ENCODE assay signal across 8 mouse cellular contexts in genomic region chr2:70661715-70662495, GRCm38 (mm10). TPM values are rescaled to one million over a fixed set of nuclear protein-coding genes. Genes with fewer than 3 reads are reported as not detected.
A peak's percentile ranks its signal among the peaks of the same experiment; 100 is the strongest.
DNase-seq lines count a peak whose midpoint lies in the region; ATAC-seq lines count a peak whose summit lies in the region.

Gm26558 (minus strand) TSS chr2:70662108.

- no peaks in the 10 kb centered on the region for H3K36me3 ChIP-seq in embryonic facial prominence, embryonic 11.5 days (replicated peaks; ENCODE audit: control insufficient read depth, insufficient read depth, low read depth, low read length)
- no peaks in the 10 kb centered on the region for H3K36me3 ChIP-seq in hindbrain, embryonic 15.5 days
- peaks cover 13% of the 10 kb centered on the region; the same call in 1 of the 2 replicates for H3K36me3 ChIP-seq in lung, embryonic 15.5 days
- no peaks in the 10 kb centered on the region for H3K36me3 ChIP-seq in stomach, embryonic 15.5 days

- H3K9me3 ChIP-seq in embryonic facial prominence, embryonic 11.5 days (replicated peaks; ENCODE audit: control insufficient read depth, low read length) = no peaks in the 10 kb centered on the region
- H3K9me3 ChIP-seq in hindbrain, embryonic 15.5 days = no peaks in the 10 kb centered on the region
- H3K9me3 ChIP-seq in lung, embryonic 15.5 days = no peaks in the 10 kb centered on the region
- no peaks in the 10 kb centered on the region for H3K9me3 ChIP-seq in stomach, embryonic 15.5 days

- peak within 1 kb of the TSS; percentile 96 for H3K9ac ChIP-seq in embryonic facial prominence, embryonic 11.5 days (replicated peaks; ENCODE audit: low read length)
- H3K9ac ChIP-seq in hindbrain, embryonic 15.5 days = peak within 1 kb of the TSS; percentile 96
- peak within 1 kb of the TSS; percentile 88 for H3K9ac ChIP-seq in lung, embryonic 15.5 days
- H3K9ac ChIP-seq in stomach, embryonic 15.5 days = peak within 1 kb of the TSS; percentile 98

- intact Hi-C loops in left cerebral cortex, postnatal 10 days (cut with DNase I) = loop anchor here (5.0 kb wide), 1 partner anchor 95 kb away; no protein-coding TSS in a partner anchor

- WGBS in embryonic facial prominence, embryonic 11.5 days = under 1% methylated on average over 52 of the region's 54 CpGs
- under 1% methylated on average over 45 of the region's 54 CpGs for WGBS in hindbrain, embryonic 15.5 days
- under 1% methylated on average over 54 of the region's 54 CpGs for WGBS in lung, embryonic 15.5 days
- WGBS in stomach, embryonic 15.5 days = under 1% methylated on average over 42 of the region's 54 CpGs

- ATAC-seq in embryonic facial prominence, embryonic 11.5 days (replicated peaks; ENCODE audit: insufficient number of reproducible peaks, low FRiP score, low TSS enrichment, low read depth) = peak; percentile 89; the same call in 1 of the 2 replicates
- ATAC-seq in hindbrain, embryonic 15.5 days (ENCODE audit: low FRiP score, low read depth) = peak; percentile 80; the same call in 1 of the 2 replicates
- peak; percentile 79 for ATAC-seq in lung, embryonic 15.5 days (ENCODE audit: borderline replicate concordance, extremely low read depth, low FRiP score, low TSS enrichment)
- peak; percentile 72 for ATAC-seq in stomach, embryonic 15.5 days (ENCODE audit: insufficient read depth, low FRiP score, low read depth)

- H3K27me3 ChIP-seq in embryonic facial prominence, embryonic 11.5 days (ENCODE audit: control insufficient read depth, insufficient read depth, low read length) = no peaks in the 10 kb centered on the region
- H3K27me3 ChIP-seq in hindbrain, embryonic 15.5 days = no peaks in the 10 kb centered on the region
- H3K27me3 ChIP-seq in lung, embryonic 15.5 days = no peaks in the 10 kb centered on the region
- no peaks in the 10 kb centered on the region for H3K27me3 ChIP-seq in stomach, embryonic 15.5 days (replicated peaks)

- peak within 1 kb of the TSS; percentile 83 for H3K27ac ChIP-seq in embryonic facial prominence, embryonic 11.5 days (replicated peaks; ENCODE audit: low read depth, low read length)
- H3K27ac ChIP-seq in hindbrain, embryonic 15.5 days (replicated peaks) = peak within 1 kb of the TSS; percentile 86
- H3K27ac ChIP-seq in lung, embryonic 15.5 days = peak within 1 kb of the TSS; percentile 94
- H3K27ac ChIP-seq in stomach, embryonic 15.5 days = peak within 1 kb of the TSS; percentile 94

- peak; percentile 6 to 13 for DNase-seq in left cerebral cortex, adult 8-10 months (ENCODE audit: low spot score in 2 of 2)
- DNase-seq in left cerebral cortex, postnatal 10 days (ENCODE audit: extremely low spot score in 1 of 2, low spot score in 2 of 2) = no peak
- peak; percentile 7 for DNase-seq in WW6 (ENCODE audit: low read depth, low spot score)
- DNase-seq in embryonic facial prominence, embryonic 11.5 days (ENCODE audit: low spot score) = peak; percentile 42
- no peak for DNase-seq in ovary, postnatal 14 days (ENCODE audit: low spot score)

- H3K4me3 ChIP-seq in embryonic facial prominence, embryonic 11.5 days (ENCODE audit: low read depth, low read length) = peak within 1 kb of the TSS; percentile 93
- peak within 1 kb of the TSS; percentile 93 for H3K4me3 ChIP-seq in hindbrain, embryonic 15.5 days
- H3K4me3 ChIP-seq in lung, embryonic 15.5 days = peak within 1 kb of the TSS; percentile 94
- peak within 1 kb of the TSS; percentile 96 for H3K4me3 ChIP-seq in stomach, embryonic 15.5 days (replicated peaks)

- H3K4me2 ChIP-seq in embryonic facial prominence, embryonic 11.5 days (ENCODE audit: low read depth, low read length) = peak within 1 kb of the TSS; percentile 87
- peak within 1 kb of the TSS; percentile 64 for H3K4me2 ChIP-seq in hindbrain, embryonic 15.5 days
- peak within 1 kb of the TSS; percentile 78 for H3K4me2 ChIP-seq in lung, embryonic 15.5 days
- peak within 1 kb of the TSS; percentile 70 for H3K4me2 ChIP-seq in stomach, embryonic 15.5 days

- no peaks in the 10 kb centered on the region for H3K4me1 ChIP-seq in embryonic facial prominence, embryonic 11.5 days (ENCODE audit: control insufficient read depth, insufficient read depth, low read length)
- H3K4me1 ChIP-seq in hindbrain, embryonic 15.5 days (replicated peaks) = peaks cover 23% of the 10 kb centered on the region
- H3K4me1 ChIP-seq in lung, embryonic 15.5 days = peaks cover 11% of the 10 kb centered on the region
- H3K4me1 ChIP-seq in stomach, embryonic 15.5 days = peaks cover 9% of the 10 kb centered on the region; the same call in 1 of the 2 replicates

RNA-seq across cellular contexts. Expression of gene Gm26558, which starts in this region (rescaled TPM):
- total RNA-seq in left cerebral cortex, adult 8-10 months (2022) = under 1 TPM in 3 of 4 experiments, not detected in 1; 0.46 to 0.94 (median 0.74) TPM
- not detected for total RNA-seq in left cerebral cortex, postnatal 10 days (2021)
- polyA plus RNA-seq in embryonic facial prominence, embryonic 11.5 days (2014; fragmentation: Nextera tagmentation; extraction: Ambion mirVana) = 3.8 and 3.9 TPM in 2 replicates
- 2.6 and 3.5 TPM in 2 replicates for polyA plus RNA-seq in hindbrain, embryonic 15.5 days (2015; fragmentation: Nextera tagmentation; extraction: Ambion mirVana)
- 3.7 and 5.0 TPM in 2 replicates for polyA plus RNA-seq in lung, embryonic 15.5 days (2015; fragmentation: Nextera tagmentation; extraction: Ambion mirVana)
- polyA plus RNA-seq in stomach, embryonic 15.5 days (2015; fragmentation: Nextera tagmentation; extraction: Ambion mirVana) = 4.5 and 4.6 TPM in 2 replicates

Comparison
In these comparisons a context has a peak if more than half of its experiments do, and no peak if none do; other contexts are left out.
1. Peak in DNase-seq in left cerebral cortex, adult 8-10 months; RNA of the gene not detected or under 1 TPM.
2. DNase-seq: peak in WW6 (single experiment) and embryonic facial prominence, embryonic 11.5 days (single experiment); none in left cerebral cortex, postnatal 10 days (0 of 2) and ovary, postnatal 14 days (single experiment).
3. Peak in every context shown above with its lines, with median percentiles within 50 percentile points of each other: ATAC-seq, H3K27ac ChIP-seq, H3K4me2 ChIP-seq, H3K4me3 ChIP-seq and H3K9ac ChIP-seq.